Mouse (Mus musculus): ENCODE data around the gene Cnpy1. TPM values are rescaled to one million over a fixed set of nuclear protein-coding genes. Genes with fewer than 3 reads are reported as not detected.

Gene Cnpy1
- total and polyA plus RNA-seq, 3 experiments = not detected

DNA sequence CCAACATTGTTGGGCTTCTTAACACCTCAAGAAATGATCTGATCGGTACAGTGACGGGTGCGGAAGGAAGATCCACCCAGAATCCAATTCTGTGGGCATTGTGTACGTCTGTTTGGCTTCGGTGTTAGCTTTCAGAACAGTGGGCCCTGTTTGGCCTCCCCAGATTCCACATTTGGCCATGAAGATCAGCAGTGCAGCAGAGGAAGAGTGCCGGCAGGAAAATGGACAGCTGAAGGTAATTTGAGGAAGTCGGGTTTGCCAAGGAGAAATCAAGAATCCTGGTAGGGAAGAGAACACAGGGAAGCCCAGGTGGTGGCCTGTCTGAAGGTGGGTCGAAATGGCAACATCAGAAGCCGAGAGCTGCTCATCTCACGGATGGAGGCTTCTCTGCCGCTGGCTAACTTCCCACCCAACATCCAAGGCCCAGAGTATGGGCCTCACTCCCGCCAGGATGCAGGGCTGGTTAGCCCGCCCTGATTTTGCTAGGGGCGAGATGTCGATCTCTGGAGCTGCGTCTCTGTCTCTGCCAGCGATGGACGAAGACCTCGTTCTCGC lies 84.1 kb downstream of the Cnpy1 start:
- Histone ChIP-seq H3K9ac (ENCODE audit: control insufficient read depth, low read depth, low read length, poor library complexity, severe bottlenecking) (no peak overlapping the region), H3K4me1 (ENCODE audit: control insufficient read depth in 1 of 2, insufficient read depth in 2 of 2, low read length in 2 of 2) (no peaks in the 10 kb centered on the region), H3K4me3 (ENCODE audit: control insufficient read depth in 1 of 2, insufficient read depth in 1 of 2, low read depth in 2 of 2, low read length in 2 of 2) (no peak overlapping the region), H3K27ac (ENCODE audit: control insufficient read depth, low read depth, low read length) (no peak overlapping the region), H3K79me2 (ENCODE audit: control insufficient read depth, insufficient read depth, low read length, poor library complexity) (no peaks in the 10 kb centered on the region), H3K9me3 (replicated peaks; ENCODE audit: insufficient read depth, low read length) (no peaks in the 10 kb centered on the region), H3K27me3 (ENCODE audit: control insufficient read depth in 1 of 2, insufficient read depth in 2 of 2, low read length in 2 of 2) (no peaks in the 10 kb centered on the region), H3K36me3 (ENCODE audit: control insufficient read depth in 1 of 2, insufficient read depth in 2 of 2, low read length in 2 of 2) (no peaks in the 10 kb centered on the region)
- TF ChIP-seq GABPA (IDR thresholded peaks at IDR 0.05; ENCODE audit: low read depth, low read length) = no peak
- no peak for TF ChIP-seq CHD1 (IDR thresholded peaks at IDR 0.05; ENCODE audit: low read depth, low read length)
- TF ChIP-seq EP300 (IDR thresholded peaks at IDR 0.05; ENCODE audit: low read depth in 1 of 2, low read length in 2 of 2) = no peak
- TF ChIP-seq CTCF (IDR thresholded peaks at IDR 0.05 in 2 of 3, conservative IDR thresholded peaks at IDR 0.05 in 1 of 3; ENCODE audit: control insufficient read depth in 1 of 3, insufficient read depth in 1 of 3, low read depth in 2 of 3, low read length in 3 of 3, poor library complexity in 1 of 3, severe bottlenecking in 1 of 3) = no peak
- TF ChIP-seq E2F4 (IDR thresholded peaks at IDR 0.05; ENCODE audit: borderline replicate concordance, low read depth, low read length) = no peak
- TF ChIP-seq MAFK (IDR thresholded peaks at IDR 0.05; ENCODE audit: borderline replicate concordance, low read depth, low read length) = no peak
- no peak for DNase-seq (ENCODE audit: low read depth, low spot score)

- H3K27ac ChIP-seq (ENCODE audit: control insufficient read depth, low read depth, low read length) = no peak overlapping the region
- H3K4me1 ChIP-seq (ENCODE audit: control insufficient read depth in 1 of 2, insufficient read depth in 2 of 2, low read length in 2 of 2) = no peaks in the 10 kb centered on the region
- no peaks in the 10 kb centered on the region for H3K36me3 ChIP-seq (ENCODE audit: control insufficient read depth in 1 of 2, insufficient read depth in 2 of 2, low read length in 2 of 2)
- no peak for DNase-seq (ENCODE audit: low read depth, low spot score)
- TF ChIP-seq GATA1 (IDR thresholded peaks at IDR 0.05; ENCODE audit: low read depth, low read length) = no peak
- TF ChIP-seq SIN3A (IDR thresholded peaks at IDR 0.05; ENCODE audit: low read length) = no peak
- no peaks in the 10 kb centered on the region for H3K79me2 ChIP-seq (ENCODE audit: control insufficient read depth, insufficient read depth, low read length, poor library complexity)
- no peak overlapping the region for H3K4me3 ChIP-seq (ENCODE audit: control insufficient read depth in 1 of 2, insufficient read depth in 1 of 2, low read depth in 2 of 2, low read length in 2 of 2)
- no peaks in the 10 kb centered on the region for H3K27me3 ChIP-seq (ENCODE audit: control insufficient read depth in 1 of 2, insufficient read depth in 2 of 2, low read length in 2 of 2)
- H3K9me3 ChIP-seq (replicated peaks; ENCODE audit: insufficient read depth, low read length) = no peaks in the 10 kb centered on the region
- H3K9ac ChIP-seq (ENCODE audit: control insufficient read depth, low read depth, low read length, poor library complexity, severe bottlenecking) = no peak overlapping the region
Measured at GRCm38 (mm10) chr5:28159891-28160470, 85.6 kb downstream of the Cnpy1 start.

DNA sequence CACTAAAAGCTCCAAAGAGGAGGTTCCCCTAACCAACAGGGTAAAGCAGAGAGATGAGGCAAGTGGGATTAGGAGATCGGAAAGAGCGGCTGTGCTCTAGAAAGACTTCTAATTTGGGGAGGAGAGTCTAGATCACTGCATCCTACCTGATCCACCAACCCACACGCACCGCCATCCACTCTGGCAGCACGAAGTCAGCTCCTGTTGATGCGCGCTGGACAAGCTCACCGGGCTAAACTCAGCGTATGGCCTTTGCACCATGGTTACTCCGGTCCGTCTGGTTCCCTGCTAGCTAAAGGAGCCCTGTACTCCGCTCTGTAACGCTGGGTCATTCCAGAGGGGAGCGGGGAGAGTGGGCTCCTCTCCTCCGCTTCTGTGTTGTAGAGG lies 86.5 kb downstream of the Cnpy1 start:
- H3K9me3 ChIP-seq (replicated peaks; ENCODE audit: insufficient read depth, low read length) = no peaks in the 10 kb centered on the region
- H3K27ac ChIP-seq (ENCODE audit: control insufficient read depth, low read depth, low read length) = no peak overlapping the region
- no peak overlapping the region for H3K4me3 ChIP-seq (ENCODE audit: control insufficient read depth in 1 of 2, insufficient read depth in 1 of 2, low read depth in 2 of 2, low read length in 2 of 2)
- no peaks in the 10 kb centered on the region for H3K4me1 ChIP-seq (ENCODE audit: control insufficient read depth in 1 of 2, insufficient read depth in 2 of 2, low read length in 2 of 2)
- H3K27me3 ChIP-seq (ENCODE audit: control insufficient read depth in 1 of 2, insufficient read depth in 2 of 2, low read length in 2 of 2) = no peaks in the 10 kb centered on the region
- no peak overlapping the region for H3K9ac ChIP-seq (ENCODE audit: control insufficient read depth, low read depth, low read length, poor library complexity, severe bottlenecking)
- no peaks in the 10 kb centered on the region for H3K79me2 ChIP-seq (ENCODE audit: control insufficient read depth, insufficient read depth, low read length, poor library complexity)
- H3K36me3 ChIP-seq (ENCODE audit: control insufficient read depth in 1 of 2, insufficient read depth in 2 of 2, low read length in 2 of 2) = no peaks in the 10 kb centered on the region
- no peak for DNase-seq (ENCODE audit: low read depth, low spot score)
- TF ChIP-seq USF2 (IDR thresholded peaks at IDR 0.05; ENCODE audit: borderline replicate concordance in 1 of 2, insufficient read depth in 1 of 2, low read depth in 1 of 2, low read length in 2 of 2) (no peak), TCF12 (IDR thresholded peaks at IDR 0.05; ENCODE audit: low read depth, low read length) (no peak), MAZ (IDR thresholded peaks at IDR 0.05; ENCODE audit: low read depth, low read length) (no peak), MAFK (IDR thresholded peaks at IDR 0.05; ENCODE audit: borderline replicate concordance, low read depth, low read length) (no peak), CHD2 (IDR thresholded peaks at IDR 0.05; ENCODE audit: low read length) (no peak), NELFE (IDR thresholded peaks at IDR 0.05; ENCODE audit: low read depth, low read length) (no peak), ZNF384 (IDR thresholded peaks at IDR 0.05; ENCODE audit: low read depth, low read length) (no peak), GABPA (IDR thresholded peaks at IDR 0.05; ENCODE audit: low read depth, low read length) (no peak), MXI1 (IDR thresholded peaks at IDR 0.05; ENCODE audit: low read depth, low read length) (no peak), BHLHE40 (IDR thresholded peaks at IDR 0.05; ENCODE audit: borderline replicate concordance, low read depth, low read length) (no peak), TAL1 (IDR thresholded peaks at IDR 0.05; ENCODE audit: low read length) (no peak), ZKSCAN1 (IDR thresholded peaks at IDR 0.05; ENCODE audit: low read depth, low read length) (no peak), EP300 (IDR thresholded peaks at IDR 0.05; ENCODE audit: low read depth in 1 of 2, low read length in 2 of 2) (no peak), MAX (IDR thresholded peaks at IDR 0.05; ENCODE audit: low read length) (no peak), GATA1 (IDR thresholded peaks at IDR 0.05; ENCODE audit: low read depth, low read length) (no peak)
